Mouse (Mus musculus) adrenal gland, postnatal 10 days (tissue): ENCODE measurements at regions not wholly inside any gene's neighbourhood (a gene's known extent, or its start where the extent isn't known, plus 50 kb on each side); places are given as distances from the start of the nearest gene placed in this dataset.

Experiments used
- DNase-seq: peaks from one replicate; pipeline ENCODE4 v3.0.0; 2021; ENCODE audit warnings: mixed read lengths

DNA sequence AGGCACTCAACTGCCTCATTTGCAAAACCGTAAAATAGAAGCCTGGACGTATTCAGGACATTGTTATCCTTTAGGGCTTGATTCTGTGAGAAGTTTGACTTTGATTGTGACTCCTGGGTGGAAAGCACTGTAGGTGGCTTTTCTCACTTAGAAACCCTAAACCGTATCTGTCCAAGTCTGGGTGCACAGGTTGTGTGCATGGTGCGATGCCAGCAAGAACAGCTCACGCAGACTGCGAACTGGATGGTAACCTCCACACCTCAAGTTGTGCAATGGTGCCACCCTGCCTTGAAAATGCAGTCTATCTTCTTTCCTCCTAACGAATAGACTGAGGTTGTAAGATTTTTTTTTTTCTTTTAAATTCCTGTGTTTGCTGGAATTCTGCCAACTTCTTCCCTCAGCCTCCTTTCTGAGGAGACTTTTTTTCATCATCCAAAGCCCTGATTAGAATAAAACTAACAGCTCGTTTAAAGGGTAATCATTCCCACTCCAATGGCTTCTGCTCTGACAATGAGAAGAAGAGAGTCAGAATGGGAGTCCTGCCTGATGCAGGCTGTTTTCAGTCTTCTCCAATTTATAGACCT is 383.8 kb upstream of the Slc30a5 start:
- no peak for DNase-seq

DNA sequence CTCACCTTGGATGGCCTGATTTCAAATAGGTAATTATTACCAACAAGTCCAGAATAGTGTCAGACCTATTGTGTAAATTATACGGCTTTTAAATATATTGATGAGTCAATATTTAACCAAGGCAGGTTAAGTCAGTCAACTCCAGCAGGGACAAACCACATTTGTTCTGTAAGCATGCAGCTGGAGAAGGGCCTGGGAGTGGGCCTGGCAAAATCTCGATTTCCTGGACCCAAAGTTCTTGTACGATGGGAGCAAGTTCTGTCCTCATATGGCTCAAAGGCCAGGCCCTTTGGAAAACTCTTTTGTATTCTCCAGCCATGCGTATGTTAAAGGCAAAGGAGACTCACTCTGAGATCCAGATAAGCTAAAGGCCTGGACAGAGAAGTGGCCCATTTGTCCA is 383.2 kb upstream of the Slc30a5 start:
- DNase-seq = no peak

DNA sequence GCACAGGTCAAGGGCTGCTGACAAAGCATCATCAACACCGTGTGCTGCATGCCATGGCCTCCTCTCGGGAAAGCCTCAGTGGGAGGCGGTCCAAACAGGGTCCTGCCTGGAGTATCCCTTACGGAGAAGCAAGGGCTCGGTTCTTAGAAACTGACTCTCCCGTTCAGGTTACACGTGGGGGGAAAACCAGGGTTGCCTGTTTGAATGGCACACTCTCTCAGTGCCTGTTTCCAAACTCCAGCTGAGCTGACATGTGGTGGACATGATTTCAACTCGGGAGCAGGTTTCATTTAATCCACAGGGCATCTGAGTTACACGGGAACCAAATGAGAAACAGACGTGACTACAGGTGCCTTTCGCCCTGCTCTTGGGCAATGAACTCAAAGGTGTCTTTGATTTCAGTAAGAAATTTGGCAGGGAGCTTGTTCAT is 382.6 kb upstream of the Slc30a5 start:
- DNase-seq = no peak

DNA sequence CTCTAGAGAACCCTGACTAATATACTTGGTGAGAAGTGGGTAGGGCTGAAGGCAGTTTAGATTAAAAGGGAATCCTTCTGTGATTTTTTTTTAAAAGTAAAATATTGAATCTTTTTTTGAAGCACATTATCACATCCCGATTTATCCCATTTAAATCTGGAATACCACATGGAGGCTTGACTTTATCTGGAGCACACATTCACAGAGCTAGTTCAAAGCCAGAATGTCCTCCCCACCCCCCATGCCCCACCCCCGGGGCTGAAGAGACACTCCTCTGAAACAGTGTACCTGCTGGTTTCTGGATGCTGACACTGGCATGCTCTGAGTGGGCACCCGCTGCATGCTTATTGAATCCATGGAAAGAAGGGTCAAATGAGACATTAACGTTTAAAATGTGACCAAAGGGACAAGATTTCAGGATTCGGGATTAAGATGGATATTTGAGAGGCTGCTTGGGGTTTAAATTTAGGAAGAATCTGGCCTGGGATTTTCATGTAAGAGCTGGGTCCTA is 382.0 kb upstream of the Slc30a5 start:
- no peak for DNase-seq

DNA sequence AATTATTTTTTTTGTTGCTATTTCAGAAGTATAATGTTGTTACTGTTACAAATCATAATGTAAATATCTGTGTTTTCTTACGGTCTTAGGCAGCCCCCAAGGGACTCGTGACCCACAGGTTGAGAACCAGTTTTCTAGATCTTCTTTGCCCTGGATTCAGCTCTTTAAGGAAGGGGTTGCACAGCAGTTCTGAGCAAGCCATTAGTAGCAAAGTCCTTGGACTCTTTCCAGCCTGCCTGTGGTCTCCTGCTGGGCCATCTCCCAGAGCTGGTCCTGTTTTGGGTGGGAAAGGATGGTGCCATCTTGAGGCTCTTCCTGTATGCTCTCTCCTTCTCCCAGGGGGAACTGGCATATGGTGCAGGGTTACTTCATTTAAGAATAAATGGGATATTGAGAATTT is 380.9 kb upstream of the Slc30a5 start:
- DNase-seq = no peak

DNA sequence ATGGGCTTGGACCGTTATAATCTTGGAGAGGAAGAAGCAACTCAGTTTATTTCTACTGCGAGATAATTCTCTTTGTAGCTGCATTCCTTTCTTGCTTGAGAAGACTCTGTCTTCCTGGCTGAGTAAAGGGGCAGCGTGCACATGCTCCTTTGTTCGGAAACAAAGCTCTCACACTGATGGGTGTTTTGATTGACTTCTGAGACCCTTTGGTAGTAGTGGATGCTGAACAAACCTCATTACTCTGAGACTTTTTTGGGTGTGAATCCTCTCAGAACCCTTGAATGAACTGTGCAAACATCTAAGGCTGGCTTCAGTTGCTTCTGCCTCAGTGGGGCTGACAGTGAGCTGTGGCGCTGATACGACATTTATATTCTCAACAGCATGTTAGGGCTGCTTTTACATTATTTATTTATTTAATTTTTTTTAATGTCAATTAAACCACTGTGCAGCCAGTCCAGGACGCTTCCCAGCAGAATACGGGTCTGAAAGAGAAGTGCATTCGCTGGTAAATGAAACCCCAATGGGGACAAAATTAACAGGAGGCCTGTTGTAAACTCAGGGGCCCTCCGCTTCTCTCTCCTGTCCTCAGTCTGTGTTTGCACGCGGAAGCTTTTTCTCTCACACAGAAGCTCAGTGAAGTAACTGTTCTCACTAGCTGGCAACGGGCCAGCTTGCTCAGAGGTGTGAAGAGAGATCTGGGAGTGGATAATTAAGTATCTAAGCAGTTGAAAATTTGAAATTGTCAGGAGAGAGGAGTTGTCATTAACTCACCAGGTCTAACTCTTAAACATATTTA is 380.1 kb upstream of the Slc30a5 start:
- peak; percentile 33 for DNase-seq

DNA sequence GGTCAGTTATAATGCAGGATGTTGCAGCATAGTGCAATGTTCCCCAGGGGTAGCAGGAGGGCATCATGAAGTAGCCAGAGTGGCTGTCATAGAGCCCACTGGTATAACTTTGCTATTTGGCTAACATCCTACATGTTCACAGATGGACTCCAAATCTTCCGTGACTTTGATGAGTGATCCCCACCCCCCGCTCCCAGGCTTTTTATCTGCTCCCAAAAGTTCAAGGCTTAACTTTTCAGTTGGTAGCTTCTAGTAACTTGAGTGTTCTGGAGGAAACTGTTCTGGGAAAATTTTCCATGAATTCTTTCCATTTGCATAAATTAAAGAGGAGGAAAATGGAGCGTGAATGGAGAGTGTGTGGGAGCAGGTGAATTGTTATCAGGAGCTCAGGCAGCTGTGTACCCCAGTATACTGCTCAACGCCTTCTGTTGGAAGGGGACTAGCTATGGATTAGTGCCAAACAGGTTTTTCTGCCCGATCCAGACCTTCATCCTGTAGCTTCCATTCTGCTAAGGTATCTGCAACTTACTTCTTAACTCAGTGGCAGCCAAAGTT is 379.2 kb upstream of the Slc30a5 start:
- peak; percentile 67 for DNase-seq

DNA sequence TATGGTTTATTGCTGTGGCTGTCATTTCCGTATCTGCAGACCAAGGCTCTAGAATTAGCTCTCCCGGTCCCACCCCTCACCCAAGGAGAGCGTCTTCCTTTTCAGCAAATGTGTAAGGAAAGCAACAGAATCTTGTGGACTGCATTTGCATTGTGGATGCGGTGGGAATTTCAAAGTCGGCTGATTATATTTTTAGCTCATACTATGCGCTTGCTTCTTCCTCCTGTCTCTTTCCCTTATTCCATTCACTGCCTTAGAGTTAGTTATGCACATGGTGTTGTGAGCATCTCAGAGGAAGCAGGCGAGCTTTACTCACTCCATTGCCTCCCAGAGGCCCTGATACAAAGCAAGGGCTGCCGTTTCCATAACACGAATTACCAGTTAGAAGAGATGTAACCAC is 375.6 kb upstream of the Slc30a5 start:
- DNase-seq = no peak

DNA sequence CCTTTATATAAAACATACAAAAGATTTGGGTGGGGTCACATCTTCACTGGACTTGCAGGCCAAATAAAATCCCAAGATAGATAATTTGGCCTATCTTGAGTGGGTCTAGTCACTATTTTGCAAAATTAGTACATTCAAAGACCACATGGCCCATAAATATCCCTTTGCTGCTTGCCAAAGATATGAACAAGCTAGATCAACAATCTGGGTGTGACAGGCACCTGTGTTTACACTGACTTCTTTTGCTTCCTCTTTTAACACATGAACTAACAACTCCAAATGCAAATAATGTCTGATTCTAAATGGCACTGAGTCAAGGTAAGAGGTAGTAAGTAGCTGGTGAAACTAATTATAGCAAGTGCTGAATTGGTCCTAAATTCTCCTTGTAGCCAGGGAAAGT is 370.2 kb upstream of the Slc30a5 start:
- DNase-seq = no peak

DNA sequence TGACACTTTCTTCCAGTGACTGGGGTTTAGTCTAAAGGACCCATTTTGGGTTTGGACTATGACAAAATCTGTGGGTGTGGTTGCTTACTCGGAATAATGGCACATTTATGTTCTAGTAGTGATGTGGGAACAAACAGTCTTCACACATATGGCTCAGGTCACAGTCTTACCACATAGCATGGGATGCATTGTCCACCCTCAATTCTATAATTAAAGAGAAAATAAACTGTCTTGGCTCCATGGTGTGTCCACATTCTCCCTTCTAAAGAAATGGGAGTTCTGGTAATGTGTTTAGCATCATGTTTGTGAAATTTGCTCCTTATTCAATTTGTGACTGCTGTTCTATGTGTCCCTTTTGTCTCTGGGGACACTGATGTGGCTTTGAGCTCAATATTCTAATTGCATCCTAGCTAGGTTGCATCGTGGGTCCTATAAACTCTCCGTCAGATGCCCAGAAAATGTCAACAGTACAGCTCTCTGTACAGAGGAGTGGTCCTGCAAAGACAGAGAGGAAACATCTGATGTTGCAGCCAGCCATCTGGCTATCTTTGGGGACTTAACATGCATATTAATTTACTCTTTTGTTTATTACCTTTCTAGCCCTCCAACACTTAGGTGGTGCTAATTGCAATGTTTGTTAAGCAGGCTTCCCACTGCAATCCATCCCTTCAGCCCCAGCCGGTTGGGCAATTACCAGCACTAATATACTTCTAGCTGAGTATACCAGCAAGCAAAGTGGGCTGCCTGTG is 369.5 kb upstream of the Slc30a5 start:
- no peak for DNase-seq

DNA sequence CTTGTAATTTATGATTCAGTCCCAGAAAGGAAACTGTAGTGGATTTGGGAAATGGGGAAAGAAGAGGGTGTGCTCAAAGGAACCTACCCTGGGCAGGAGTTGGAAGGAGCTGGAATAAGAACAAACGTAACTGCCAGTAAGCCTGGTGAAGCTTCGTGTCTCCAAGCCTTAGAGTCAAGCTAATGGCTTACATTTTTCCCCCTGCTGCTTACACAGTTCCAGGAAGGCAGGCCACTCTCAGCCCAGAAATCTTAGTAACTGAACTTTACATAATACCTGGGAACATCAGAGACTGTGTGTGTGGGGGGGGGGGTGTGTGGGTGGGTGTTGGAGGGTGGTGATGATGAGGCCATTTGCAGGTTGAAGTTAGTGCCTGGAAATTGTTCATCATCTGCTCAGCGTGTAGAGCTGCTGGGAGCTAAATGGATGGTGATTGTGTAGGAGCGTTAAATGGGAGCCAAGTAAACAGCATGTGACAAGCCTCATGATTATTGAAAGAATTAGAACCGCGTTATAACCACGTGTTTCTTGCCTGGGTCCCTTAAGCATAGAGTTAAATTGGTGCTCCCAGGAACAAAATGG is 357.1 kb upstream of the Slc30a5 start:
- DNase-seq = no peak

DNA sequence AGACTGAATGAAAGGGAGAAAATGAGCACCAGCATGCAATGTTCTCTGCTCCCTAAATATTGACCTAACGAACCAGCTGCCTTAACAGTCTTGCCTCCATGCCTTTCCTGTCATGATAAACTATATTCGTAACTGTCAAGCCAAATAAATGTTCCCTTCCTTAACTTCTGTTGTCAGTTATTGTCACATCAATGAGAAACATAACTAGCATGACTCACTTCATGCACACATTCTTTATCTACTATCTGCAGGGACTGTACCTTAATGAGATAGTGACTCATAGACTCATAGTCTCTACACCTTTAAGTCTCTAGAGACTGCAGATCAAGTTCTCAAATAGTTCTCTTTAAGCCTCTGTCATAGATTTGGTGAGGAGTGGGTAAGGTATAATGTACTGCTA is 349.2 kb upstream of the Slc30a5 start:
- no peak for DNase-seq

DNA sequence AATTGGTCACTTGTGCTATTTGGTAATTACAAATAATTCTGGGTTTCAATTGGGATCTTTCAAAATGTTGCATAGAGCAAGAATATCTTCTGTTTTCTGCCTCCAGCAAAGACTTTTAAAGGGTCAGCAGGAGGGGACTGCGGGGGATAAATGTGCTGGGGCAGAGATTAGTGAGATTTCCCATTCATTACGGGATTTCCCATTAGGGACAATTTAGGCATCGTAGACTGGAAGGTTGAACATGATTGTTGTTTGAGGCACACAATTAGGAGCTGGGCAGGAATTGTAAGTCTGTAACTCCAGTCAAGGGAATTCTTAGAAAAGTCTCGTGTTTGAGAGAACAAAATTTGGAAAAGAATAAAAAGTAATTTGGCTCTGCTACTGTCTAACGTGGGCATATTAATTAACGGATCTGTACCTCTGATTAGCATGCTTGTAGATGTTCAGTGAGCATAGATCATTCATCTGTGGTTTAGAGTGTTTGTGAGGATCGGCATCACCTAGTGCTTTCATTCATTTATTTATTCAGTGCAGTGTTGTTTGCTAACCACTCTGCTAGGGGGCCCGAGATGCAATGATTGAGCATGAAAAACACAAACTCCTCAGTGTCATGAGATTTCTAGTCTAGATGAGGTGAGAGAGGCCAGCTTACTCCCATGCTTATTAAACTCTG is 341.9 kb upstream of the Slc30a5 start:
- no peak for DNase-seq

DNA sequence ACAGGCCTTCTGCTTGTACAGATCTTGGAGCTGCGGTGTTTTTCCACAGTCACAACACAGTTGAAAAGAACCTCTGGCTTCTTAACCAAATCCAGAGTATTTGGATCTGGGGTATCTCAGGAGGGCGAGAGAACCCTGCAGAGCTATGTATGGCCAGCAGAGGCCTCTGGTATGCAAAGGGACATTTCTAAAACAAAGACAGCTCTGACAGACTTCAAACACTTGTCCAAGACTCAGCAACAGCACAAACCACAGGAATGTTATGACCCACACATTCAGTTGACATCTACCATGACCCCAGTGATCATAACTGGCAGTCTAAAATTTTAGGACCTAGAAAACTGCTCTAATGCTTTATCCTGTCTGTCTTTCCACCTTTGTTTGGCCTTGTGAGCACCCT is 328.5 kb upstream of the Slc30a5 start:
- DNase-seq = peak; percentile 15

DNA sequence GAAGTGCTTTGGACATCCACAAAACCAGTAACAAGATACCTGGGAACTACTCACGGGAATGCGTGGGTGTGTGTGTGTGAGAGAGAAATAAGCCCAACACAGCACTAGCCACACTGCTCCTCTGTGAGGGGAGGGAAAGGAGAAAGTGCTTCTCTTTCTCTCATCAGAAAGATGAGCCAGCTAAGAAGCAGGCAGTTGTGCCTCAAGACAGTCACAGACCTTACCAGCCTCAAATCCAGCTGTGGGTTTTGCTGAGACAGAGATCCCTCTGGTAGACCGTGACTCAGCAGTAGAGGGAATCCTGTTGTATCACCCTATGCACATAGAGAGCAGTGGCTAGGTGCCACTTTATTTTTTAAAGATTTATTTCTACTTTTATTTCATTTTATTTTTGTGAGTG is 326.7 kb upstream of the Slc30a5 start:
- DNase-seq = no peak

DNA sequence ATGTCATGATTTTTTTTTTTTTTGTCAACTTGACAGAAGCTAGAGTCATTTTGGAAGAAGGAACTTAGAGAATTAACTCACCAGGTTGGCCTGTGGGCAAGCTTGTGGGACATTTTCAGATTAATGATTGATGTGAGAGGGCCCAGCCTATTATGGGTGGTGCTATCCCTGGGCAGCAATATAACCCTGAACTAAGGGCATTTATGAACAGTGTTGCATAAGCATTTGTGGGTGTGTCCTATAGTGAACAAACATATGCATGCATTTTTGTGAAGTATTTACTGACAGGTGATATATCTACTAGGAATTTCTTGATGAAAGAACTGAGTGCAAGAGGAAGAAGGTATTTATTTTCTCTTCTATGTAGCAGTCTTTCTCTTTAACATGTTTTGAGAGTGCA is 320.5 kb upstream of the Slc30a5 start:
- DNase-seq = no peak

DNA sequence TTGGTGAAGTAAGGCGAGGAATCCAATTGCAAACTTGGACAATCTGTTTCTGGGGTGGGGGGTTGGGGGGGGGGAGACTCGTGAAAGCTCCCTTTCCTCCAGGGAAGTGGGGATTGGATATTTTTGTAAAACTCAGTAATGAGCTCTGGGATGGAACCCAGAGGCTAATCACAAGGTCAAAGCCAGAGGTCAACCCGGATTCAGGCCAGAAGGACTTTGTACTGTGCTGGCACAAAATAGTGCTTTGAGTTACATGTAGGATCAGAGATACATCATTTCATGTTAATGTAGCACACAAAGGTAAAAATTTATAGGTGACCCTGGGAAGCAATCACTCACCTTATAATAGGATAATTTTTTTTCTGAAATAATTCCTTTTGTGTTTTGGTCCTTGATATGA is 309.5 kb upstream of the Slc30a5 start:
- peak; percentile 51 for DNase-seq

DNA sequence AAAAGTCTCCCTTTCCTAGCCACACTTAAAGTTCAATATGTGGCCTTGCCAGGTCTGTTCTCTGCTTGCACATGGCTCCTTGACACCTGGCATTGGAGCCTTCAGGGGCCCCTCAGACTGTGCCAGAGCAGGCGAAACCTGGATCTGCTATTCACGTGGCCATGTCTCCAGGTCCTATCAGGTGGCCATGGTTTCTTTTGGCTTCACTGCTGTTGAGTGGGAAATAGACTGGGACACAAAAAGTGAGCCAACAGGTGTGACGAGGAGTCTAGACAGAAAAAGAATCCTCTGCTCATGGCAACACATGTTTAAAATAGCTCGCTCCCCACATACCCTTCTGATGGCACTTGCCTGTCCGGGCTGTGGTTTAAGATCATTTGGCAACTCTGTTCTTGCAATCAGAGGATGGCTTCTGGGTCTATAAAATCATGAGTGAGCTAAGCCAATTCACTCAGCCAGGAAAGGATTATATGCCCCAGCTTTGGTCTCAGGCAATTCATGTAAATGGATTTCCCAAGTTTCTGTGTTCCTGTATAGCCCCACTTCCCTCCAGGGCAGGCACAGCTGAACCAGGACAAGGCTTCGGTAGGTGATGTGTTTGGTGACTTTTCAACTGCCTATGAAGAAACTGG is 309.0 kb upstream of the Slc30a5 start:
- DNase-seq = no peak

DNA sequence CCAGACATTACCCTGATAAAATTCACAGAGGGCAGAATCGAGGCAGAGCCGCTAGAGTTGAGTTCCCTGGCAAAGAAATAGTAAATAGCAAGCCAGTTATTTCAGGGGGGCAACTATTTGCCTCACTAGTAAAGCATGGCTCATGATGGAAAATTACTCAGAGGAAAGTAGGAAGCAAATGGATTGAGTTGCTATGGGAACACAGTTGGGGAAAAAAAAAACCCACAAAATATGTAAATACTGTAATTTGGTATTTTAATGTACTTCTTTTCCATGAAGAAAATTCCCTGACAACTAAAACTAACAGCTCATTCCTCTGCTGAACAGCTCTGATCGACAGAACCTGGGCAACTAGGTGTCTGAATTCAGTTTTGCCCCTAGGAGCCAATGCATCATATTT is 296.2 kb upstream of the Slc30a5 start:
- no peak for DNase-seq

DNA sequence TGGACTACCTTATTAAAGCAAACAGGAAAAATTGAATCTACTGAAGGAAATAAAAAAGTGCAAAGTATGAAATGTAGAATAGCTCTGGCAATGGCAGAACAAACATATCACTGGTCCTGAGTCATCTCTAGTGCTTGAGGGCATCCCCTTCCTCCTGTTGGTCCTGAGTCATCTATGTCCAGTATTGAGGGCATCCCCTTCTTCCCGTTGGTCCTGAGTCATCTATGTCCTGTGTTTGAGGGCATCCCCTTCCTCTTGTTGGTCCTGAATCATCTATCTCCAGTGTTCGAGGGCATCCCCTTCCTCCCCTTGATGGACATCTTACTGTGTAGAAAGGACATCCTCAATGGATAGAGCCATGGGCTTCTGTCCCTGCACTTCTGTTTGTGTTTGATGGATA is 294.6 kb upstream of the Slc30a5 start:
- DNase-seq = no peak

DNA sequence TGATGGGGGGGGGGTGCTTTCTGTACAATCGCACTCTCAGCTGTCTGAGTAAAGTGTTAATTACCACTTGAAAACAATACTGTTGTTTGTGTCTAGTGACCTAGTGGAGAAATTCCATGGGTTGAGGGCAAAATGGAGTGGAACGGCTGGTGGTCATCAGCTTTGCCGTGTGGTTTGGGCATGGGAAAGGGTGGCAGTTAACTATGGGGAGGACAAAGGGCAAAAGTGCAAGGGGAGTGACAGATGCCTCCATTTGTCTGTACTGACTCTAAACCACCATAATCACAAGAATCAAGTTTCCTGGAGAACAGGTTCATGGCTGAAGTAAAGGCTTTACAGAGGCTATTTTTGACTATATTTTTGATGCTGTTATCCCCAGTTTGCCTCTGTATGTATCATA is 294.0 kb upstream of the Slc30a5 start:
- no peak for DNase-seq

DNA sequence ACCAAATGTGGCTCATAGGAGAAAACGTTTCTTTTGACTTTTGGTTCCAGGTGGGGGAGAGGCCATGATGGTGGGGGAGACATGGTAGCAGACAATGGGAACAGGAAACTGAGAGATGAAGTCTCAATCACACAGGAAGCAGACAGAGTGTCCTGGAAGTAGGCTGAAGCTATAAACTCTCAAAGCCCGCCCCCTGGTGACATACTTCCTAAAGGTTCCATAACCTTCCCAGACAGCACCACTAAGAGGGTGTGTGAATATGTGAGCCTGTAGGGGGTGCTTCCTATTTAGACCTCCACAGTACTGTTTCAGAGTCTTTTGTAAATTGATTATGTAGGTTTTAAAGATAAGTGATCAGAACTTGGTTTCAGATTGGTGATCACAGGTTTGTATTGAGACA is 284.1 kb upstream of the Slc30a5 start:
- DNase-seq = no peak
